Mouse (Mus musculus) frontal cortex, postnatal 14 days (tissue): ENCODE data around the gene Zcchc8.

Experiments used
- DNase-seq, 2 experiments: peaks; one replicate each; pipeline ENCODE4 v3.0.0; 2022; ENCODE audit warnings: low spot score in 2 of 2

The Zcchc8 gene

DNA sequence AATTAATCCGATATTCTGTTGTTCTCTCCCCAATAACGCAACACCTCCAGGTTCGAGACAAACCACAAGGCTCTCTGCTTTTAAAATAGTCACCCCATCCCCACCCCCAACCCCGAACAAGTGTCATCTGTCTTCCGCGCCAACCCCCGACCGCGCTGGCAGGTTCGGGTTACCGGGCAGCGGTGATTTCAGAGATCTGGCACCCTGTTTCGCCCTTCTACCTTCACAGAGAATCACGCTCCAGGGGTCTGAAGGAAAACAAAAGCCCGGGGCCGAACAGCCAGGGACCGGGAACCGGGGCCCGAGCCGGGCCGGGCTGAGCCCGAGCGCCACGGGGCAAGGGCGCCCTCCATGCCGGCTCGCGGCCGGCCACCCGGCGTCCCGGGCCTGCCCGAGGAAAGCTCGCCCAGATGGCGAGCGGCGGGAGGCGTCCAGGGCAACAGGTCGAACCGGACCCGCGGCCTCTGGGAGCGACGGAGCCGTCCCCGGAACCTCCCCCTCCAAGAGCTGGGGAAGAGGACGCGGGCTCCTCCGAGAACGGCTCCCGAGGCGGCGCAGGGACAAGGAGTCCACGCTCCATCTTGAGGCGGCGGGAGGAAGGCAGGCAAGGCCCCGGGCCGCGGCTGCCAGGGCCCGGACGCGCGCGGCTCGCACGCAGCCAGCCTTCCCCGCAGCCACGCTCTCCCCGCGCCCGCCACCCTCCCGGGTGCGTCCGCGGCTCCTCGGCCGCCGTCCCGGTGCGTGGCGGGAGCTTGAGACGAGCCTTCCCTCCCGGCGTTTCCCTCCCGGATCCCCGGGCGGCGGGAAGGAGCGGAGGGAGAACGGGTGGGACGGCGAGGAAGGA lies 37.3 kb downstream of the Zcchc8 start:
- DNase-seq: peak in 1 of 2 experiments; percentile 16

DNA sequence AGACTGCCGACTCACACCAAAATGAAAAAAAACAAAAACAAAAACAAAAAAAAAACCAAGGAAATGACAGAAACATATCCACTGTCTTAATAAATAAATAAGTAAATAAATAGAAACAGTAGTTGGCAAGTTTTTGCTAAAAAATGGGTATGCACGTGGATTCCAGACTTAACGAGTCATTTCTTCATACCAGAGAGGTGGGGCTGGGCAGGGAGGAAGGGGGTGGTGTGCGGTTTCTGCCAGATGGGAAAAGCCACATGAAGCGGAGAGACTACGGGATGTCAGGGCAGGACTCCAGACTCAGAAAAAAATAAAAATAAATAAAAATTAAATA lies 37.9 kb downstream of the Zcchc8 start:
- DNase-seq: no peak

DNA sequence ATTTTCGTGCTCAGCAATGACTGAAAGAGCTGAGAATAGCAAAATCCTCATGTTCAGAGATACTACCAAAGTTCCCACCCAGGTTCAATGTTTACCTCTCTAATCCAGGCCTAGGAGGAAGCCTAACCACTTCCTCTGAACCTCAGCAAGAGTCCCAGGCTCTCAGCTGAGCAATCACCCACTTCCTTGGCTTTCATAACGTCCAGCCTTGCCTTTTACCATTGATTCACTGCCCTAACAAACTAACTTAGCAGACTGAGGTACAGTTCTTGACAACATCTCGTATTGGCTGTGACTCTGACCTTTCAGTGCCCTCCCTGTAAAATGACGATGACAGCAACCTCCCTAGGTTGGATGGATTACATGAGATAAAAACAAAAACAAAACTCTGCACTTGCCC lies 38.5 kb downstream of the Zcchc8 start:
- DNase-seq: no peak

DNA sequence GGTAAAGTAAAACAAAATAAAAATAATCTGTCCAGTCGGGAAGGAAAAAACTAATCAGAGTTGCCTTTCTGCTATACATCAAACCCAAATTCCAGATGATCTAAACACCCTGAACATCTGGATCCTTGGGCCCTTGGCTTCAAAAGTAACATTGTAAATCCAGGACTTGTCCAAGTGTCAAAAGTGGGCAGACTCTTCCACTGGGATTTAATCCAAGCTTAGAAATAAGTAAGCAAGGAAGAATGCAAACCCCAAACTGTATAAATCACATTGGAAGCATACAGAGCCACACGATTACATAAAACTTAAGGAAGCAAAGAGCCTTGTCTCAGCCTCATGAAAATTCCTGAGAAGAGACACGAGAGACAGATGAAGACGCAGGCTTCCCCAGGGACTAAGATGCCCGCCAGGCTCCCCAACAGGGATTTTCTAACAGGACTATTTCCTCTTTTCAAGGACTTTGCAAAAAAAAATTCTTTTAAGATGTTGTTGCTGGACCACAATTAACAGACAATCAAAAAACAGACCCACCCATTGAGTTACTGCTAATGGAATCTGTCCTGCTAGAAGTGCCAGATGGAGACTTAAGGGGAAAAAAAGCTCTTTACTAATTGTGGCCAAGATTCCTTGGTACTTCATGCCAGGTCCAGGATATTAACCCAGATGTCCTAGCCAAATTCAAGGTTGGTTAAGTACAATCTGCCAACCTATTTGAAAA lies 41.2 kb downstream of the Zcchc8 start:
- no peak for DNase-seq

DNA sequence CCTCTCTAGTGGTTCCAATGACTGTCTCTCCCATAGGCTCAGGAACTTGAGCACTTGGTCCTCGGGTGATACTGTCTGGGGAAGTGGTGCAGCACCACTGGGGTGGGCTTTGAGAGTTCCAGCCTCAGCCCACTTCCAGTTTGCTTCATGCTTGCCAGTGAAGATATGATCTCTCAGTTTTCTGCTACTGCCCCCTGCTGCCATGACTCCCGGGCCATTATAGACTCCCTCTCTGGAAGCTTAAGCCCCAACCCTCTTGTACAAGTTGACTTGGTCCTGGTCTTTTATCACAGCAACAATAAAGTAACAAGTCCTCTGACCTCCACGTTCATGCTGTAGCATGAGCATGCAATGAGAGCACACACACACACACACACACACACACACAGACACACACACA lies 41.8 kb downstream of the Zcchc8 start:
- DNase-seq: no peak

DNA sequence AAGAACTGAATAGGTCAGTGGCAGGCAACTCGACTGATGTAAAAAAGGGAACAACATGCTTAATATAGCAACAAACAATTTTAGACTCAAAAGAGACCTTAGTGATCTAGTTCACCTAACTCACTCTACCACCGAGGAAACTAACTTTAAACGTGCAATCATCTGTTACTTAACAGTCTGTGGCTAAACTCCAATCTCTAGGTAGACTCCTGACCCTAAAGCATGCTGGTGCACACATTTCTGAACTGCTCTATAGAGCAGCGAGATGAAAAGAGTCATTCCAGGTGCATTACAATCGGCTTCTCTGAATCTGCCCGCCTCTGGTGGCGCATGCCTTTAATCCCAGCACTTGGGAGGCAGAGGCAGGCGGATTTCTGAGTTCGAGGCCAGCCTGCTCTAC lies 45.2 kb downstream of the Zcchc8 start:
- no peak for DNase-seq

DNA sequence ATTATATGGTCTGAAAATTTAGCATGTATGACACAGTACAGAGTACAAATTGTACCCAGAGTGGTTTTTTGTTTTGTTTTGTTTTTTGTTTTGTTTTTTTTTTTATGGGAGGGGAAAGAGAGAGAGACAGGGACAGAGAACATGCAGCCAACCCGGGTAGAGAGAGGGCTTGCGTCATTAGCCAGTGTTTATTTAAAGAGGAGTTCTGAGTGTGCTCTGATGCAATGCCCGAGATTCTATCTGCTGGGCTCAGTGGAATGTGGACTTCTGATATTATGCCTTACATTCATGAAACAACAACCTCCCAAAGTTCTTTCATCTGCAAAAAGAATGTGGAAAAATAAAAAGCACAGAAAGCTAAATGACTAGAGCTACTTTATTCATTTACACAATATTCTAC lies 45.7 kb downstream of the Zcchc8 start:
- no peak for DNase-seq

DNA sequence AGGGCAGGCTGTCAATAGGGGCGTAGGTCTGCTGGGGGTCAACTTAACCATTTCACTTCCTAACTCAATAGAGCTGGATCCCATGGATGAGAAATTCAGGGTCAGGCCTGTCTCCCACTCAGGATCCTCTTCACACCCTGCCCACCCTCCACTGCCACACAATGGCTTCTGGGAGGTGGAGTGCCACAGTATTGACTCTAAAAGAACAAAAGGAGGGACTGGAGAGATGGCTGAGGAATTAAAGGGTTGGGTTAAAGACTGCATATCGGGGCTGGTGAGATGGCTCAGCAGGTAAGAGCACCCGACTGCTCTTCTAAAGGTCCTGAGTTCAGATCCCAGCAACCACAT lies 49.5 kb downstream of the Zcchc8 start:
- DNase-seq: no peak

DNA sequence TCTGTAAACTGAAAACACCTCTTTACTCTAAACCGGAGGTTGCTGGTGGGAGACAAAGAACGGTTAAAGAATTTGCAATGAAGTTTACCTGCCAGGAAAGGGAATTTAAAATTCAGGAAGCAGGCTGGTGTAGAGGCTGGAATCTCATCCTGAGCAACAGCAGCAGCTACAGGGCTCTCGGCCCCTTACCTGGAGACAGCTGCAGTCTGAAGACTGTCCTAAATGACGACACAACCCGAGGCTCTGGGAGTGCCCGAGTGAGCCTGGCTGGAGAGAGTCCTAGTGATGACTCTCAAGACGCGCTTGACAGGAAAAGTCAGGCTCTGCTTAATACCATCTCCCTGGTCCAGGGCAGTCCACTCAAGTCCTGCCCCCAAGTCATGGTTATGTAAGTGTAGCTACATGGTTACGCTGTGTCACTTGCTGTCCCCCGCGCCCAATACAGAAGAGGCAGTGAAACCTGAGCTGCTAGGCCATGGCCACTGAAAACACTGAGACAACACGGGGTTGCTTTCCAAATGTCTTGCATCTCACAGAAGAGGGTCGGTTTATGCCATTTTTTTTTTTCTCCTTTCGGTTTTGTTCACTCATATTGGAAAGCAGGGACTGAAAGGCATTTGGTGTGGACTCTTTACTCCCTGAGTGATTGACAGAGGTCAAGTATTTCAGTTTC lies 50.0 kb downstream of the Zcchc8 start:
- DNase-seq: no peak

DNA sequence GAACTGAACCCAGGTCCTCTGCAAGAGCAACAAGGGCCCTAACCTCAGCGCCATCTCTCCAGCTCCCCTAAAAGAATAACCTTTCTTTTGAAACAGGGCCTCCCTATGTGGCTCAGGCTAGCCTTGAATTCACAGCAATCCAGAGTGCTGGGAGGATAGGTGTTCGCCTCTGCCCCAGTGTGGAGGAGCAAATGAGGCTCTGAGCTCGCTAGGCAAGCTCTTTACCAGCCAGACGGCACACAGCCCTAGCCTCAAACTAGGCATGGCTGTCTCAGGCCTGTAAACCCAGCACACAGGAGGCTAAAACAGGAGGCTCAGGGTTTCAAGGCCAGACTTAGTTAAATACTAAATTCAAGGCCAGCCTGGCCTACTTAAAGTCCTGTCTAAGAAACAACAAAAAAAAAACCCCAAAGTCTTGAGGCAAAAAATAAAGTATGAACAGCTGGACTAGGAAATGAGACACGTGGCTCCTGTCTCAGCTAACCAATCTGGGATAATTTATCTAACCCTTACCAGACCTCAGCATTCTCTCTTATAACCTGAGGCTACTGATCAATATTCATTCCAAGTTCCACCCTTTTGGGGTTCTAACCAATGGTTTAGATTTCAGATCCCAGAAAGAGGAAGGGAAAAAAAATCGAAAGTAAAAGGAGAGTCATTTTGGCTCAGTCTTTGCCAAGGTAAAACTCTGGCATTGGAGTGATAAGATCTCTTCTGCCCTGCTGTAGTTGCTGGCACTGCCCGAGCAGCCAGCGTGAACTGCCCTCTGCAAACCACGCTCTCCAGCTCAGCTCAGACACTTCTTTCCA lies 50.7 kb downstream of the Zcchc8 start:
- DNase-seq: no peak

DNA sequence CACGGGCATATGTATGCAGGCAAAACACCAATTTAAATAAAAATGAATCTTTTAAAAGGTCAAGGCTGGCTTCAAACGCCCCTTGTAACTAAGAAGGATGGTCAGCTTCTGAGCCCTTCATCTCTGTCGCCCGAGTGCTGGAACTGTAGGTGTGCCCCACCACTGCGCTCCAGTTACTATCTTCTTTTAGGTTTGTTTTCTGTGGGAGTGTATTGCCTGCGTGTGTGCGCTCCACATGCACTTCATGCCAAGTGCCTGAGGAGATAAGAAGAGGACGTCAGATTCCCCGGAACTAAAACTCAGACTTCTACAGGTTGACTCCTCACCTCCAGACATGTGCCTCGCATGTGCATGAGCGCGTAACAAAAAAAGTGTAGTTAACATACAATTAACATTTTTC lies 53.0 kb downstream of the Zcchc8 start:
- DNase-seq: no peak

DNA sequence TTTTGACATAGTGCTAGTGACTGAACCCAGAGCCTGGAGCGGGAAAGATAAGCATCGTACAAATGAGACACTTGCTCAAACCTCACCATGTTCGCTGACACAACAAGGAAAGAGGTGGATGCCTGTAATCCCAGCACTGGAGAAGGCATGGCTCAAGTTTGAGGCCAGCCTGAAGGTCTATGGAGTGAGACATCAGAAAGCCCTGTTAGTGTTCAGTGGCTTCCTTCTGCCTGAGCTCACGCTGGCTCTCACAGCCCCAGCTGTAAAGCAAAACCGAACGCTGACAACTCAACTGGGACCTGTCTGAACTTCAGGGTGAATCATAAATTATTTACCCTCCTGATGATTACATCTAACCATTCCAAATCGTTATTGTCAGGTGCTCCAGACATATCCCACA lies 54.9 kb downstream of the Zcchc8 start:
- no peak for DNase-seq

DNA sequence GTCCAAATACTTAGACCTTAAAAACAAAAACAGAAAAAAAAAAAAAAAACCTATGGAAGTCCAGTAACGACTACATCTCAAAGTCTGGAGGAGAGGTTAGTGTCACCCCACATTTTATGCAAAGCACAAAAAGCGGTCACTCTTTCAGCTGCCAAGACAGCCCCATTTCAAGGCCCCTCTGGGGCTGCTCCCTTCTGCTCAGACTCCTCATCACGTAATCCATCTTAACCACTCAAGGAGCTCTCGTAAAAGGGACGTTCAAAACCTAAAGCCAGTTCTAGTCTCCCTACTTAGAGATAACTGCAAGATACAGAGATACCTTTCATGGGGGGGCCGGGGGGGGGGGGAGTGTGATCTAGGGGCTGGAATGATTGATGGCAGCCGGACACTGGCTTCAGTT lies 56.6 kb downstream of the Zcchc8 start:
- no peak for DNase-seq

DNA sequence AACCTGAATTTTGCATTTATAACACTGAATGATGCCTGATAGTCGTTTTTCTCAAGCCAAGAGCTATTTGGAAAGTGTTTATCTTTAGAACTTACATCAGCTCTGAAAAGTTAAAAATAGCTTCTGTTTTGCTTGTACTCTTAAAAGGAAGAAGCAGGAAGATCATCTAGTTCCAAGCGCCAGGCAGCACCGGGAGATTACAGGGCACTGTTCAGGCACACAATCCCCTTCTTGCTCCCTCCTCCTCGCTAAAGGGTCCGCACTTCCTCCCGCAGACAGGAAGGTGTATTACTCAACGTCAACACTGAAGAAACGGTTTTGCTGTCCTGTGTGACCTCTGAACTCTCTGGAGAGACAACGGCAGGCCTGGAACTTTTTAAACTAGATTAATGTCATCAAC lies 58.8 kb downstream of the Zcchc8 start:
- DNase-seq: no peak

DNA sequence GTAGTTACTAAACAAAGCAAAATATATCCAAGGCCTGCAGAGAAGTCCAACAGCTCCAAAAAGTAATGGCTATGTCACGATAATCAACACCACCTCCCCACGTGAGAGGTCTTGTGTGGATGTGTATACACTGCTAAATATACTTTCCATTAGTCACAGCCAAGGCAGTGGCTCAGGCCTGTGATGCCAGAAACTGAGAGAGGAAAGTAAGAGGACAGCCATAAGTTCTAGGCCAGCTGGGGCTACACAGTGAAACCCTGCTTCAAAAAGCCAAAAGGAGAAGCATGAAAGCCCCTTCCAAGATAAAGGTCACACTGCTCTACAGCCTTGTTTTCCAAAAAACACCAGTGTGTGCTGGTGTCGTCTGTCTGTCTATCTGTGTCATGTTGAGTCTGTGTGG lies 59.3 kb downstream of the Zcchc8 start:
- DNase-seq: no peak

DNA sequence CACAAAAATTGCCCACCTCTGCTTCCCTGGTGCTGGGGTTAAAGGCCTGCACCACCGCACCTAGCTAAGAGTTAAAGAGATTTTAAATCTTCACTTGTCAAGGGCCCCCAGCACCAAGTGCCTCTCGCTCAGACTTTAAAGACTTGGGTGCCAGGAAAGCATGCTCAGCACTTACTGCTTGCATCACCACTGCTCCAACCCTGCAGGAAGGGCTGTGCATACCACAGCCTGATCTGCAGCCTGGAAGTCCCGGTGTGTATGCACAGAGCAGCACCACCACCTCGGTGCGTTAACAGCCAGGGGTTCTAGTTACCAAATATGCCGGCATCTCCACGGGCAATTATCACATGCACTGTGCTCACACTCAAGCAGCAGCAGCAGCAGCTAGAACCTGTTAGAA lies 63.2 kb downstream of the Zcchc8 start:
- no peak for DNase-seq

DNA sequence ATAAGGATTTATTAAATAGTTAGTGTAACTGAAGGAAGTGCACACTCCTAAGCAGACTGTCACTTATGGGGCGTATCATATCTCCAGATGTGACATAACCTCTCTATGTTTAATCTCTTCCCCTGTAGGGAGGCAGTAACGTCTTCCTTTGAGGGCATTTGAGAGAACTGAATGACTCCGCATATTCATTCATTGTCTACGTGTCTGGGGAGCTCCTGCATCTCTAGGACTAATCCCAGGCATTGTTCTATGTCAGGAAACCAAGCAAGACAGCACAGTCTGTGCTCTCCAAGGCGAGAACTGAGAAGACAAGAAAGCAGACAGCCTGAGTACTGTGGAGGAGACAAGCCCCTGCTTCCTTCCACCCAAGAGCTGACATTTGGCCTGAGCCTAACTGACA lies 66.0 kb downstream of the Zcchc8 start:
- DNase-seq: no peak

DNA sequence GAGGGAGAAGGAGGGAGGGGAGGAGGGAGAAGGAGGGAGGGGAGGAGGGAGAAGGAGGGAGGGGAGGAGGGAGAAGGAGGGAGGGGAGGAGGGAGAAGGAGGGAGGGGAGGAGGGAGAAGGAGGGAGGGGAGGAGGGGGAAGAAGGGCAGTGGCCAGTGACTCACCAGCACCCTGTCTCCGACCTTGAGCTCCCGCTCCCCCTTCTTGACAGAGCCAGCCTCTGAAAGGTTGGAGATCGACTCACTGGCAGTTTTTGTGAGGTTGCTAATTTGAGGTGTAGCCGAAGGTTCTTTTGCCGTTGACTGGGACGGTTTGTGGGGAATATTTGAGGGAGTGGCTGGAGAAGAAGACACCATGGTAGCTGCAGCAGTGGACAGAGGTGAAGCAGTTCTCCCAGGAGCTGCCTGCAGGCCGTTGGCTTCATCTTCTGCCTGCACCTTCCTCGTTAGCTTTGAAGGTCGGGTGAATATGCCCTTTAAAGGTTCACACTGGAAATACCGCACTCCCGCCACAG lies 67.6 kb downstream of the Zcchc8 start:
- DNase-seq: no peak

DNA sequence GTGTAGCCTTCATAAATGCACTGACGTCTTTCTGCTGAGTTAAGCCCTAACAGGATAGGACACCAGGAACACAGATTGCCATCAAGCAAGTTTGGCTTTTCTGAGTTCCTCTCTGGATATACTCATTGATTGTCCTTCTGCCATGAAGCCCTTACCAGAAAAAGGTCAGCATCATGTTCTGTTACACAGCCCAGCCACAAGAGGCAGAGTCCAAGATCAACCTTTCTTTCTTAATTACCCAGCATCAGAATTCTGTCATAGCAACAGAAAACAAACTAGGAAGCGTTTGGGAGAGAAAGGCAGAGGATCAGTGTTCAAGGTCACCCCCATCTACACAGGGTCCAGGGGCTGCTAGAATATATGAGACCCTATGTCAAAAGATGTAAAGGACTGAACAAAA lies 70.1 kb downstream of the Zcchc8 start:
- DNase-seq: no peak
